Mouse (Mus musculus) neutrophil, adult 65 days (primary cell): ENCODE data around the gene Apobec2. TPM values are rescaled to one million over a fixed set of nuclear protein-coding genes. Genes with fewer than 3 reads are reported as not detected.

ENCODE experiments used
- total RNA-seq: library from RNA; stranded (reverse); gene quantifications from 2 replicates; pipeline ENCODE4 v1.2.4, GENCODE M21; 2023

Apobec2 gene
- not detected in 2 replicates for total RNA-seq

GRCm38 (mm10) chr17:48432158-48432980 lies at the start of gene Apobec2:
TSS of gene Apobec2 (minus strand) at chr17:48432930.

GRCm38 (mm10) chr17:48454688-48455087 lies 22.0 kb upstream of the Apobec2 start, which contains the start of gene Unc5cl:
TSS of gene Unc5cl (plus strand) at chr17:48454901.

DNA sequence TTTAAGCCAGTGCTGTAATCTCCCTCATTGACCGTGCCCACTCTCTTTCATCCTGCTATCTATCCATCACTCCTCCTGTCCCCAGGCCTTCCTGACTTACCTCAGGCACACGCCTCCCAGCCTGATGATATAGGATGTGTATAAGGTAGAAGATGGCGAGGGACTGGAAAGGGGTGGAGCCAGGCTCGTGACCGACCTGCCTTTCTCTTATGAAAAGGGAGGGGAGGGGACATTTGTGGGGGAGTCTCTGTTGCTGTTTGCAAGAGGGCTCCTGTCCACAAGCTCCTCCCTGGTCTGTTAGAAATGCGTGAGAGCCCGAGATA lies 18.6 kb upstream of the Apobec2 start, which contains the start of gene Tspo2:
Tspo2 (minus strand) TSS at position 170 of the 323 bp plus-strand sequence.

GRCm38 (mm10) chr17:48409380-48410298 lies 23.1 kb downstream of the Apobec2 start, which contains the start of the genes Nfya and Oard1:
TSS of gene Nfya (minus strand) at chr17:48409906.
TSS of gene Oard1 (plus strand) at chr17:48410014.

Other genes starting within 250 kb of the Apobec2 start
- gene Trem1, start 200.2 kb downstream of the Apobec2 start, total RNA-seq = 885 and 916 TPM in 2 replicates
- 381 and 386 TPM in 2 replicates for gene Trem3, start 185.2 kb downstream of the Apobec2 start, total RNA-seq
- 27.4 and 30.3 TPM in 2 replicates for gene Treml4, start 168.6 kb downstream of the Apobec2 start, total RNA-seq
- gene Treml2, start 133.4 kb downstream of the Apobec2 start, total RNA-seq = 124 and 139 TPM in 2 replicates
- gene B430306N03Rik, start 116.8 kb downstream of the Apobec2 start, total RNA-seq = 163 and 169 TPM in 2 replicates
- gene Trem2, start 86.5 kb downstream of the Apobec2 start, total RNA-seq = 11.0 and 12.4 TPM in 2 replicates
- gene Treml1, start 73.0 kb downstream of the Apobec2 start, total RNA-seq = 0.82 and 3.3 TPM in 2 replicates
- gene Nfya, start 23.0 kb downstream of the Apobec2 start, total RNA-seq = 80.8 and 88.1 TPM in 2 replicates
- gene Oard1, start 22.9 kb downstream of the Apobec2 start, total RNA-seq = 16.9 and 20.7 TPM in 2 replicates
- gene Tspo2, start 18.6 kb upstream of the Apobec2 start, total RNA-seq = 0.61 TPM in 1 of 2 replicates, not detected in the other
- gene Unc5cl, start 22.0 kb upstream of the Apobec2 start, total RNA-seq = not detected in 2 replicates